Mouse (Mus musculus): Measurements from ENCODE around the gene Stox2. TPM values are rescaled to one million over a fixed set of nuclear protein-coding genes. Genes with fewer than 3 reads are reported as not detected.

Stox2 gene
- polyA plus RNA-seq, 1 experiment = not detected

DNA sequence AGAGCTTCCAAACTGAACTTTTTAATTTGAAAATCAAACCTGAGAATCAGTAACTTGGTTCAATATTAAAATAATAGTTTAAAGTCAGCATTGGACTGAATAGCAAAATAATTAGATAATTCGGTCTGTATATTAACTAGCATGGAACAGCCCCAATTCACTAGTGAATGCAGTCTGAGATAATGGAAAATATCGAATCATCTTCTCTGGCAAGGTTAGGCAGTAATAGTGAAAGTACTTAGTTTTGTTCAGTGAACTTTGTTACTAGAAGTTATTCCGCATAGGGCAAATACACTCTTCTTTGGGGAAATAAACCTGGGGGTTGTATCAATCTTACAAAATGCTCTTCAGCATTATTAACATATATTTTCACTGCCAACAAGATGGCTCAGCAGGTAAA is 147.7 kb downstream of the Stox2 start:
- TF ChIP-seq GATA1 (IDR thresholded peaks at IDR 0.05; ENCODE audit: low read length) = no peak

DNA sequence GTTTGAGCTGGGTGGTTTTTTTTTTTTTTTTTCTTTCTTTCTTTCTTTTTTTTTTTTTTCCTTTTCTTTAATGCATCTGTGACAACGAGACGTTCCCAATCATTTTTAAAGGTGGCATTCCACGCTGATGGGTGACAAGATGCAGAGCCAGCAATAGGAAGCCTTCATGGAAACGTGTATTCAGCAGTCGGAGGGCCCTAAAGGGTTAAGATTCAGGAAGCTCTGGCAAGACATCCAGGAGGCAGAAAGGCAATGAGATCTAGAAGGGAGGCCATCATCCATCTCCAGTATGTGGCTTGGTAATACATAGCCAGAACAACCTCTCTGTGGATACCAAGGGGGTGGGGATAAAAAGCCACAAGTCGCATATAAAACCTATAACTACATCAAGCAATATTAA is 156.5 kb downstream of the Stox2 start:
- no peak for TF ChIP-seq GATA1 (IDR thresholded peaks at IDR 0.05; ENCODE audit: low read length)

GRCm38 (mm10) chr8:47288866-47289541 is 157.2 kb downstream of the Stox2 start:
- no peak for TF ChIP-seq GATA1 (IDR thresholded peaks at IDR 0.05; ENCODE audit: low read length)

GRCm38 (mm10) chr8:47288131-47288865 is 157.9 kb downstream of the Stox2 start:
- no peak for TF ChIP-seq GATA1 (IDR thresholded peaks at IDR 0.05; ENCODE audit: low read length)

DNA sequence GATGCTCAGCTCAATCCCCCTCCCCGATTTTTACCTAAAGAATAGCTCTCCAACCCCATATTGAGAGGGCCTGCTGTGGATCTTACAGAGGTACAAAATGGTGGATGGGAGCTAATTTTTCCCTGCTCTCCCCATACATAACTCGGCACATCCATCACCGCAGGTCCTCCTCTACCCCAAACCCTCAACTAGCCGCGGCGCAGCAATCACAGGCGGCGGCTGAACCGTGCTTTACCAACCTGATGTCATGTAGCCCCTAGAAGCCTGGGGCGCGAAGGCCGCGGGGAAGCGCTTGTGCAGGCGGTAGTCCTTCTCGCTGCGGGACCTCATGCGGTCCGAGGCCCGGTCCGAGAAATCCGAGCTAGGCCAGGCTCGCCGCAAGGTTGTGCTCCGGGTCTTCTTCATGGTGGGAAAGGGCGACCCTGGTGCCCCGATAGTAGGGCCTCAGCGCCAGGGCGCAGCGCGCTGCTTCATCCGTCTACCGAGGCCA is 158.5 kb downstream of the Stox2 start:
- TF ChIP-seq GATA1 (IDR thresholded peaks at IDR 0.05; ENCODE audit: low read length) = no peak

GRCm38 (mm10) chr8:47287201-47287621 is 159.0 kb downstream of the Stox2 start:
- TF ChIP-seq GATA1 (IDR thresholded peaks at IDR 0.05; ENCODE audit: low read length) = no peak

DNA sequence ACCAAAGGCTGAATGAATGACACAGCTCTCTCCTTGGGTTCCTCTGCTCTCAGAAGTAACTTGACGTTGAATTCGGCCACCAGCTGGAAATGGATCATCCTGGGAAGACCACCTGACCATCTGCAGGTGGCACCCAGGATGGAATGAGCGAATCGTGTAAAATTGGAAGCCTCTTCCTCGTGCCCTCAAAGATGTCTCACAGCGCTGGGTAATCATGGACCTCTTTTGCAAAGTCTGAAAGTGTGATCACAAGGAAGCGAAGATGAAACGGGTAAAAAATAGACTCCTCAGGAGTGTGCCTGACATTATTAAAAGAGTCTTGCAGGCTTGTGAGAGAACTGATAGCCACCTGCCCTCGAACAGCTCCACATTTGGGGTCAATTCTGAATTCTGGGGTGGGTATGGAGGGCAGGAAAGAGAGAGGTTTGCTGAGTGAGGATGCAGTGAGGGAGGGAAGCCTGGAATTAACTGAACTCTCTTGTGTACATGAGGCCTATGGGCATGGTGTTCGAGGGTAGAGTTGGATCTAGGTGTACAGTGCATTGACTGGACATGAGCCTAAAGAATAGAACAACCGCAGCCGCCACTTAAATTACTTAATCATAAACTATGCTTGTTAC is 160.0 kb downstream of the Stox2 start:
- TF ChIP-seq GATA1 (IDR thresholded peaks at IDR 0.05; ENCODE audit: low read length) = no peak

DNA sequence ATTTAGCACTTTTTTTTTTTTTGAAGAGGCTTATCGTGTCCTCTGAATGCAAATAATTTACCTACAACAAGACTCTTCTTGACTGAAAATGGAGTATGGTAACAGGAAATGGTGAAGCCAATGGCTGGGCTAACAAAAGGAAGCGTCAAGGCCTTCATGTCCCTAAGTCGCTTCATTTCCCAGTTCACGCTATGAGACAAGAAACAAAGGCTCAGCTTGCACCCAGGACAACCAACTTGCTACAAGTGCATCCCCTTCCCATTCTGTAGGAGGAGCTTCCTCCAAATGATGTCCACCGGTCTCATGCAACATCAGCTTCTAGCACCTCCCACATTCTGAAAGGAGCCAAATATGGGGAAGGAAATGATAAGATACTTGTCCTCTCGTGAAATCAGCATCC is 160.7 kb downstream of the Stox2 start:
- TF ChIP-seq GATA1 (IDR thresholded peaks at IDR 0.05; ENCODE audit: low read length) = no peak

DNA sequence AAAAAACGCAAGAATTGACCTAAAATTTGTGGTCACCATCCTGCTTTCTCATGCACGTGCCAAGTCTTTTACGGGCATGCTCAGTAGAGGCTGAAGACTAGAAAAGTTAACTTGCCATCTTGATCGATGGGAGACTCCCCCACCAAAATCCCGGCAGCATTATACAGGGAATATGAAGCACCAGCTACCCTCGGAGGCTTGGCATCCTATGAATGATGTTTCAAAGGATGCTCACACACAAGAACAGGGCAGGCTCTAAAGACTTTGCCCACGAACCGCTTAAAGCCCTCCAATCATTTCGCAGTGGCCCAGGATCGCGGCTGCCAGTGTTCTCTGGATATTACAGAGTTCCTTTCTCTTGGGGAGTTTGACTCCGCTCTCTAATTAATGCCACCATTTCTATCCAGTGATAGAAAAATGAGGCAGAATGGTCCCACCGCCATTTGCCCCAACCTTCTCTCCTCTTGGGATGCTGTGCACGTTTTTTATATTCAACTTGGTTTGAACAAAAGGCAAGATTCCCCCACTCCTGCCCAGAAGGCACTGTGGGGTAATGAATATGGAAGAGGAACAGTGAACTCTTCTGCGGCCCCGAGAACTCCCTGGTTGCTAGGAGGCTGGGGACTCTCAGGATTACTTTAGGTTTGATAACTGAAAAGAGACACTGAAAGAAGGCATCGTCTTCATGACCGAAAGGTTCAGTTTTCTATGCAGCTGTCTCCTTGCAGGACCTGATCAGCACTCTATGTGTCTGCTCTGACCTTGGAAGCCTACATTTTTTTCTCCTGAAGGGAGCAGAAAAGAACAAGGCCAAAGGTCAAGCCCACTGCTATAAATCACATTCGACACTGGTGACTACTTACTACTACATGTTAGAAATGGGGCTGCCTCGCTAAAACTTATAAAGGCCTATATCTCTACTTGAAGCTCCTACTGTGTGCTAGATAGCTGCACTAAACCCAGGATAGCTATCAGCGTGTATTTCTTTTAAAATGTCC is 161.5 kb downstream of the Stox2 start:
- no peak for TF ChIP-seq GATA1 (IDR thresholded peaks at IDR 0.05; ENCODE audit: low read length)

DNA sequence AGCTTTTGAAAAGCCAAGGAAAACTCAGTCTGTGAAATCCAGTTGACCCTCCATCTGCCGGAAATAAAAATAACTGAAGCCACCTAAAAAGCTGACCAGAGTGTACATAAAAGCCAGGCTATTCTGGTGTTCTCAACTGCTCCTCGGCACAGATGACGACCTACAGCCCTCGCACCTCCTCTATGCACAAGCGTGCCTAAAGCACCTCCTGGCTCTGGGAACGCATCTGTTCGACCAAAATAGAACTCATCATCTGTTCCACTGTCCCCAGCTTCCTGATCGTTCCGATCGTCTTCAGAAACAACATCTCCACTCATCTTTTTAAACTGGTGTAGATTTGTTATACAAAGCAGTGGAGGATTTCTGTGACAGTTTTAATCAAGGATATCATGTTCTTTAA is 166.3 kb downstream of the Stox2 start:
- TF ChIP-seq GATA1 (IDR thresholded peaks at IDR 0.05; ENCODE audit: low read length) = no peak

- no peak for TF ChIP-seq GATA1 (IDR thresholded peaks at IDR 0.05; ENCODE audit: low read length)
Observed at GRCm38 (mm10) chr8:47278211-47278610, 168.0 kb downstream of the Stox2 start.

DNA sequence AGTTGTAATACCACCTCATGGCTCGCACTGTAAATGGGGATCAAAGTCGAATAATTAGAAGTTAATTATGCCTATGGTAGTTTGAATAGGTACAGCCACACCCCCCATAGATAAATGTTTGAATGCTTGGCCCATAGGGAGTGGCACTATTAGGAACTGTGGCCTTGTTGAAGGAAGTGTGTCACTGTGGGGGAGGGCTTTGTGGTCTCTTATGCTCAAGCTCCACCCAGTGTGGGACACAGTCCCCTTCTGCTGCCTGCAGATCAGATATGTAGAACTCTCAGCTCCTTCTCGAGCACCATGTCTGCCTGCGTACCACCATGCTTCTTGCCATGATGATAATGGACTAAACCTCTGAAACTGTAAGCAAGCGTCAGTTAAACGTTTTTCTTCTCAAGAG is 177.2 kb downstream of the Stox2 start:
- no peak for TF ChIP-seq GATA1 (IDR thresholded peaks at IDR 0.05; ENCODE audit: low read length)

DNA sequence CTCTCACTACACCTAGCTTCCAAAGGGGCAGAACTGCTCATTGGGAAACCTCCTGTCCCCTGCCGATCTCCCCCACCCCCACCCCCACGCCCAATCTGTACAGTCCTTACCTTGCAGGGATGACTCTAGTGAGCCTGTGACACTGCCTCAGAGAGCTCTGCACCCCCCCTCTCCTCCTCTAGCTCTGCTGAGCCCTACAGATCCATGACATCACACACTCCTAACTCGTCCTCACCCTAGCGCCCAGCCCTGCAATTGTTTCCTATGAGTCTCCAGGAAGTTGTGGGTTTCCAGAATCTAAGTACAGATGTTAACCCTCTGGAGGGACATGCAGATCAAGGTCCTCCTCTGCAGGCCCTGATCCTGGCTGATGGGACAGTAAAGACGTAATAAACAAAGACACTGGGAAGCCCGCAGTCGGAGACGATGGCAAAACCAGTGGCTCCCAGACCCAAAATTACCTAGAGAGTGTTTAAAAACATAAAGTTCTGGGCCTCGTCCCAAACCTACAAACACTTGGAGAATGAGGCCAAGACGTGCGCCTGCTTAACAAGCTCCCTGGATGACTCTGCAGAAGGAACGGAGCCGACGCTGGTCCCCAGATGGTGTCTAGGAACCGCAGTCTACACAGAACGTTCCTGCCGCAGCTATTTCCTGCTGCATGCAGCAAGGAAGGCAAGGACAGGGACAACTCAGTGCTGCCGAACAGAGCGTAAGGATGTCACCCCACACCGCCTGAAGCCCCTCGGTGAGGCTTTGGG is 177.9 kb downstream of the Stox2 start:
- TF ChIP-seq GATA1 (IDR thresholded peaks at IDR 0.05; ENCODE audit: low read length) = no peak

DNA sequence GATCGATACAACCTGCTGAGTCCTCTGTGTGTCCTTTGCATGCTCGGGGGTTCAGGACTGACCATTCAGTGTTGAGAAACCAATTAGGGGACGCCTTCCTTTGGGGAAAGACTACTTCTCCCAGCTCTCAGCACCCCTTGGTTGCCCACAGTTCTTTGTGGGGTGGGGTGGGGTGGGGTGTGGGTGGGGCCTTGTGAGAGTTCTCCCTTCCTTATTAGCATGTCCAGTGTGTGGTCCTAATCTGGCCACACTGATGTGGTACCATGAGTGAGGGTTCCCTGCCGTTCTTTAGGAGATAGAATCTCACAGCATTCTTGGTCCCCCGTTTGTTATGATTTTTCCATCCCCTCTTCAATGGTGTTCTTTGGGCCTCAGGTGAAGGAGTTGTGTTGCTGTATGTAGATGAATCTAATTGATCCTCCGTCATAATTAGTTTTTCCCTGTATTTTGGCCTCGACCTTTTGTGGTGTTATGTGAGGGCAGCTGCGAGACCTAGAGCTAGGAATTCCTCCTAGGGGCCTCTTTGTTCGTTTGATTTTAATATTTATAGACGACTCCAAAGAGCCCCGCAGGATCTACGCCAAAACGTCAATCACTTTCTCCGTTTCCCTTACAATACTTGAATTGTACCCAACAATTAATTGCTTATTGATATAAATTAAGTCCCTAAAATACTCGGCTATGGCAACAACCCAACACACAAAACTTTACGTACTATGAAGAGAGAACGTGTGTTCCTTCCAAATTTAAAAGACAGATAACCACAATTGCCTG is 182.9 kb downstream of the Stox2 start:
- no peak for TF ChIP-seq GATA1 (IDR thresholded peaks at IDR 0.05; ENCODE audit: low read length)
